Mouse (Mus musculus): ENCODE results near the gene Gm49384. TPM values are rescaled to one million over a fixed set of nuclear protein-coding genes. Genes with fewer than 3 reads are reported as not detected.

The Gm49384 gene
- polyA plus RNA-seq, 1 experiment: not detected

- H3K27ac ChIP-seq (ENCODE audit: insufficient read depth, low read depth, low read length): peak overlapping the region; percentile 73
- WGBS: under 1% methylated on average over 85 of the region's 86 CpGs
Measured at GRCm38 (mm10) chr12:69184342-69185295, 19.4 kb downstream of the Gm49384 start.

GRCm38 (mm10) chr12:69183583-69184308 is 20.3 kb downstream of the Gm49384 start, which contains the start of the genes Rpl36al and Mgat2:
Gene Rpl36al (minus strand): TSS chr12:69184083.
Gene Mgat2 (plus strand): TSS chr12:69184157.
- Histone ChIP-seq H3K36me3 (ENCODE audit: control insufficient read depth, insufficient read depth, low read length) (peaks cover 8% of the 10 kb centered on the region), H3K4me3 (ENCODE audit: low read depth, low read length) (peak within 1 kb of the TSS; percentile 84), H3K27ac (ENCODE audit: insufficient read depth, low read depth, low read length) (peak within 1 kb of the TSS; percentile 73), H3K4me1 (ENCODE audit: control insufficient read depth, insufficient read depth, insufficient read length, low read length) (peaks cover 10% of the 10 kb centered on the region; the same call in 1 of the 2 replicates), H3K27me3 (ENCODE audit: control insufficient read depth, insufficient read depth, low read length) (no peaks in the 10 kb centered on the region)
- TF ChIP-seq CTCF (IDR thresholded peaks at IDR 0.05; ENCODE audit: extremely low read depth, insufficient read length, insufficient replicate concordance, low read depth, low read length) (no peak), POLR2A (IDR thresholded peaks at IDR 0.05; ENCODE audit: low read depth, low read length) (peak; percentile 99)
- WGBS: under 1% methylated on average over 84 of the region's 84 CpGs

More at GRCm38 (mm10) chr12:69184342-69185295, 19.4 kb downstream of the Gm49384 start:
- Histone ChIP-seq H3K27me3 (ENCODE audit: control insufficient read depth, insufficient read depth, low read length) (no peaks in the 10 kb centered on the region), H3K4me3 (ENCODE audit: low read depth, low read length) (peak overlapping the region; percentile 84), H3K4me1 (ENCODE audit: control insufficient read depth, insufficient read depth, insufficient read length, low read length) (peaks cover 10% of the 10 kb centered on the region; the same call in 1 of the 2 replicates), H3K36me3 (ENCODE audit: control insufficient read depth, insufficient read depth, low read length) (peaks cover 9% of the 10 kb centered on the region)
- TF ChIP-seq POLR2A (IDR thresholded peaks at IDR 0.05; ENCODE audit: low read depth, low read length): no peak; the same call in 1 of the 2 replicates
- no peak for TF ChIP-seq CTCF (IDR thresholded peaks at IDR 0.05; ENCODE audit: extremely low read depth, insufficient read length, insufficient replicate concordance, low read depth, low read length)

GRCm38 (mm10) chr12:69181800-69182199 is 22.3 kb downstream of the Gm49384 start:
- H3K4me1 ChIP-seq (ENCODE audit: control insufficient read depth, insufficient read depth, insufficient read length, low read length): peaks cover 4% of the 10 kb centered on the region; the same call in 1 of the 2 replicates
- no peaks in the 10 kb centered on the region for H3K27me3 ChIP-seq (ENCODE audit: control insufficient read depth, insufficient read depth, low read length)
- WGBS: 81% methylated on average over 4 of the region's 4 CpGs
- peaks cover 8% of the 10 kb centered on the region for H3K36me3 ChIP-seq (ENCODE audit: control insufficient read depth, insufficient read depth, low read length)
- no peak for TF ChIP-seq POLR2A (IDR thresholded peaks at IDR 0.05; ENCODE audit: low read depth, low read length)
- TF ChIP-seq CTCF (IDR thresholded peaks at IDR 0.05; ENCODE audit: extremely low read depth, insufficient read length, insufficient replicate concordance, low read depth, low read length): no peak
- no peak overlapping the region for H3K4me3 ChIP-seq (ENCODE audit: low read depth, low read length)
- H3K27ac ChIP-seq (ENCODE audit: insufficient read depth, low read depth, low read length): no peak overlapping the region

GRCm38 (mm10) chr12:69179371-69179770 is 24.7 kb downstream of the Gm49384 start:
- TF ChIP-seq POLR2A (IDR thresholded peaks at IDR 0.05; ENCODE audit: low read depth, low read length) (no peak), CTCF (IDR thresholded peaks at IDR 0.05; ENCODE audit: extremely low read depth, insufficient read length, insufficient replicate concordance, low read depth, low read length) (no peak)
- no peak overlapping the region for H3K27ac ChIP-seq (ENCODE audit: insufficient read depth, low read depth, low read length)
- no peaks in the 10 kb centered on the region for H3K4me1 ChIP-seq (ENCODE audit: control insufficient read depth, insufficient read depth, insufficient read length, low read length)
- 82% methylated on average over 12 of the region's 12 CpGs for WGBS
- no peak overlapping the region for H3K4me3 ChIP-seq (ENCODE audit: low read depth, low read length)
- no peaks in the 10 kb centered on the region for H3K27me3 ChIP-seq (ENCODE audit: control insufficient read depth, insufficient read depth, low read length)
- peaks cover 8% of the 10 kb centered on the region for H3K36me3 ChIP-seq (ENCODE audit: control insufficient read depth, insufficient read depth, low read length)

- Histone ChIP-seq H3K27me3 (ENCODE audit: control insufficient read depth, insufficient read depth, low read length) (no peaks in the 10 kb centered on the region), H3K36me3 (ENCODE audit: control insufficient read depth, insufficient read depth, low read length) (peaks cover 8% of the 10 kb centered on the region), H3K27ac (ENCODE audit: insufficient read depth, low read depth, low read length) (no peak overlapping the region), H3K4me3 (ENCODE audit: low read depth, low read length) (no peak overlapping the region), H3K4me1 (ENCODE audit: control insufficient read depth, insufficient read depth, insufficient read length, low read length) (no peaks in the 10 kb centered on the region)
- no peak for TF ChIP-seq CTCF (IDR thresholded peaks at IDR 0.05; ENCODE audit: extremely low read depth, insufficient read length, insufficient replicate concordance, low read depth, low read length)
- no peak for TF ChIP-seq POLR2A (IDR thresholded peaks at IDR 0.05; ENCODE audit: low read depth, low read length)
- 93% methylated on average over 3 of the region's 3 CpGs for WGBS
Measured at GRCm38 (mm10) chr12:69177526-69177925, 26.5 kb downstream of the Gm49384 start.

GRCm38 (mm10) chr12:69175975-69176374 is 28.1 kb downstream of the Gm49384 start:
- H3K4me1 ChIP-seq (ENCODE audit: control insufficient read depth, insufficient read depth, insufficient read length, low read length): no peaks in the 10 kb centered on the region
- WGBS: 32% methylated on average over 3 of the region's 3 CpGs
- no peak overlapping the region for H3K27ac ChIP-seq (ENCODE audit: insufficient read depth, low read depth, low read length)
- H3K27me3 ChIP-seq (ENCODE audit: control insufficient read depth, insufficient read depth, low read length): no peaks in the 10 kb centered on the region
- H3K36me3 ChIP-seq (ENCODE audit: control insufficient read depth, insufficient read depth, low read length): 0 out of 2 replicates have a peak, but pooled peaks cover under 1% of the 10 kb centered on the region
- no peak overlapping the region for H3K4me3 ChIP-seq (ENCODE audit: low read depth, low read length)
- TF ChIP-seq CTCF (IDR thresholded peaks at IDR 0.05; ENCODE audit: extremely low read depth, insufficient read length, insufficient replicate concordance, low read depth, low read length) (no peak), POLR2A (IDR thresholded peaks at IDR 0.05; ENCODE audit: low read depth, low read length) (no peak)

Measured in small intestine, adult 2 months (tissue).